Mouse (Mus musculus) v-Abl transformed pro-B cells (cell line): ENCODE results near the gene Coro2b.

ENCODE experiments used
- in situ Hi-C, 2 experiments: fragments of 400-800 bp; cut with MboI; formaldehyde crosslinking; loops; one replicate each; pipeline ENCODE4 v1.15.1; 2025; ENCODE audit not compliant: unreplicated experiment in 2 of 2

Coro2b gene

GRCm38 (mm10) chr9:62491104-62491503, 45.7 kb downstream of the Coro2b start:
- in situ Hi-C loops = no loop called here

GRCm38 (mm10) chr9:62484107-62484506, 52.7 kb downstream of the Coro2b start:
- in situ Hi-C loops = no loop called here

GRCm38 (mm10) chr9:62482788-62483187, 54.1 kb downstream of the Coro2b start:
- in situ Hi-C loops = no loop called here

GRCm38 (mm10) chr9:62480898-62481642, 55.8 kb downstream of the Coro2b start:
- in situ Hi-C loops = no loop called here

GRCm38 (mm10) chr9:62480149-62480548, 56.7 kb downstream of the Coro2b start:
- in situ Hi-C loops = no loop called here

GRCm38 (mm10) chr9:62476782-62477487, 59.9 kb downstream of the Coro2b start:
- in situ Hi-C loops = no loop called here

- in situ Hi-C loops = loop anchor here in 1 of 2 experiments (5.0 kb wide), 1 partner anchor 78 kb away; no protein-coding TSS in a partner anchor
Measured at GRCm38 (mm10) chr9:62474206-62474605, 62.6 kb downstream of the Coro2b start.

- in situ Hi-C loops = loop anchor here in 1 of 2 experiments (5.0 kb wide), 1 partner anchor 81 kb away; no protein-coding TSS in a partner anchor
Measured at GRCm38 (mm10) chr9:62471541-62472189, 65.2 kb downstream of the Coro2b start.

GRCm38 (mm10) chr9:62471041-62471440, 65.8 kb downstream of the Coro2b start:
- in situ Hi-C loops = loop anchor here in 1 of 2 experiments (5.0 kb wide), 1 partner anchor 81 kb away; no protein-coding TSS in a partner anchor

- in situ Hi-C loops = loop anchor here in 1 of 2 experiments (5.0 kb wide), 1 partner anchor 82 kb away; no protein-coding TSS in a partner anchor
Measured at GRCm38 (mm10) chr9:62470398-62470797, 66.4 kb downstream of the Coro2b start.

- in situ Hi-C loops = loop anchor here in 1 of 2 experiments (5.0 kb wide), 1 partner anchor 83 kb away; no protein-coding TSS in a partner anchor
Measured at GRCm38 (mm10) chr9:62469696-62470095, 67.1 kb downstream of the Coro2b start.

- in situ Hi-C loops = no loop called here
Measured at GRCm38 (mm10) chr9:62469143-62469542, 67.7 kb downstream of the Coro2b start.

- in situ Hi-C loops = no loop called here
Measured at GRCm38 (mm10) chr9:62467413-62467784, 69.4 kb downstream of the Coro2b start.

- in situ Hi-C loops = no loop called here
Measured at GRCm38 (mm10) chr9:62466742-62467412, 70.0 kb downstream of the Coro2b start.

- in situ Hi-C loops = no loop called here
Measured at GRCm38 (mm10) chr9:62466053-62466452, 70.8 kb downstream of the Coro2b start.

- in situ Hi-C loops = no loop called here
Measured at GRCm38 (mm10) chr9:62464727-62465126, 72.1 kb downstream of the Coro2b start.

GRCm38 (mm10) chr9:62461766-62462165, 75.1 kb downstream of the Coro2b start:
- in situ Hi-C loops = no loop called here

GRCm38 (mm10) chr9:62461095-62461494, 75.7 kb downstream of the Coro2b start:
- in situ Hi-C loops = no loop called here

- in situ Hi-C loops = no loop called here
Measured at GRCm38 (mm10) chr9:62460086-62460485, 76.8 kb downstream of the Coro2b start.

- in situ Hi-C loops = no loop called here
Measured at GRCm38 (mm10) chr9:62458457-62458856, 78.4 kb downstream of the Coro2b start.

GRCm38 (mm10) chr9:62456015-62456414, 80.8 kb downstream of the Coro2b start:
- in situ Hi-C loops = no loop called here
